Mouse (Mus musculus) spleen, postnatal 0 days (tissue): ENCODE data around the gene Asz1. TPM values are rescaled to one million over a fixed set of nuclear protein-coding genes. Genes with fewer than 3 reads are reported as not detected.

Experiments used
- polyA plus RNA-seq: library from polyadenylated mRNA; unstranded; fragments of >200 nt; fragmentation: Nextera tagmentation; extraction: Ambion mirVana; gene quantifications from 2 replicates; pipeline ENCODE4 v1.2.1, GENCODE M21; 2015

Gene Asz1
- polyA plus RNA-seq: not detected in 2 replicates

DNA sequence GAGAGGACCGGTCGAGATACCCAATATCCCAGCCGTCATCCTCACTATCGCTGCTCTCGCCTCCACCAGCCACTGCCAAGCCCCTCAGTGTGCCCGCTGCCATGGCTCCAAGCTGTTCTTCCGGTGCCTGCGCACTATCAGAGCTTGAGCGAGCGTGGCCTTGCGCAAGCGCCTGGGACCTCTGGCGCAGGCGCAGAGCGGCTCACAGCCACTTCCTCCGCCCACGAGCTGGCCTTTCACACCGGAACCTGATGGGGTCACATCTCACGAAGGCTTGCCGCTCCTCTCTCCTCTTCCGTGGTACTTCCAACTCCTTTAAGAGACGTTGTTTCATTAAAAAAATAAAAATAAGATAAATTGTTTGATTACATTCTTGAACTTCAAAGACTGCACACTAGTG is at the start of gene Asz1:
Gene Asz1 (minus strand): TSS at position 128 of the 400 bp plus-strand sequence.

DNA sequence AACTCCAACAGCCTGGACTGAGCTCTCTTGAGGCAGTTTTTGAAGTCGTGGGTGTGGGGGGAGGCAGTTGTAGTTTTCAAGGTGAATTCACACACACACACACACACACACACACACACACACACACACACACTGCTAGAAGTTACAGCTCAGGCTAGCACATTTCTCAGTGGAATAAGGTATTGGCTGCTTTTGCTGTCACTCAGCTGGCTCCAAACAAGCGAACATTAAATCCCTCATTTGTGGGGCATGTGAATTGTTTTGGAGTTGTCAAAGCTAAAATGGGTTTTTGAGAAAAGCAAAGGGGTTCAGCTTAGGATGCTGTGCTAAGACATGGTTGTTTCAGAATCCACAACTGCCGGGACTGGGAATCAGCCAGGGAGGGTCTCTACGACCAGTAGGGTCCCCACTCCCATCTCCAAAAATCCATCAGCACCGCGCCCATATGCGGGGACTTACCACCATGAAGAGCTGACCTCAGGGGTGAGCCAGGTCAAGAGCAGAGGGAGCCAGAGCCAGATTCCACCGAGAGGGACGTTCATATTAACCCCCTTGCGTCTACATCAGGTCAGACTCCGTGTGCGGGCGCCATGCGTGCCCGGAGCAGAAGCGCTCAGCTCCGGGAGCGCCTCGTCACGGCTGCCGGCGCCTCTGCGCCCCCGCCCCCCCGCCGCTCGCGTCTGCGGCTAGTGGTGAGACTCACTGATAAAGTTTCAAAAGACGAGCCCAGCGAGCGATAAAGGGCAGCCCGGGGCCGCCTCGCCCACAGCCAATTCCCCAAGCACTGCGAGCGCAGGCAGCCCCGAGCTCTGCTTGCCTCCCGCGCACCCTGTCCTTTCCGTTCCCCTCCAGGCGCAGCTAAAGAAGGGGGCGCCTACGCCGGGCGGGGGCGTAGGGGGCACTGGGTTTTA is 78.9 kb downstream of the Asz1 start, which contains the start of gene Wnt2:
Gene Wnt2 (minus strand): TSS at position 840 of the 911 bp plus-strand sequence.

Other genes starting within 250 kb of the Asz1 start
- gene Wnt2, start 78.5 kb downstream of the Asz1 start, polyA plus RNA-seq: 0.22 and 0.47 TPM in 2 replicates
- gene Cftr, start 61.6 kb upstream of the Asz1 start, polyA plus RNA-seq: 0.10 TPM in 2 replicates